Mouse (Mus musculus) cerebellum, postnatal 25 days (tissue): ENCODE results near the gene Prm1.
A peak's percentile ranks its signal among the peaks of the same experiment; 100 is the strongest.
"Not testable (repeated sequence)": the region's sequence is repeated elsewhere in the genome, so short reads cannot be mapped to it uniquely, and the experiment has no call there.

ENCODE experiments used
- DNase-seq, 2 experiments: peaks; one replicate each; pipeline ENCODE4 v3.0.0; 2021; ENCODE audit warnings: mixed read lengths in 2 of 2

Prm1 gene

DNA sequence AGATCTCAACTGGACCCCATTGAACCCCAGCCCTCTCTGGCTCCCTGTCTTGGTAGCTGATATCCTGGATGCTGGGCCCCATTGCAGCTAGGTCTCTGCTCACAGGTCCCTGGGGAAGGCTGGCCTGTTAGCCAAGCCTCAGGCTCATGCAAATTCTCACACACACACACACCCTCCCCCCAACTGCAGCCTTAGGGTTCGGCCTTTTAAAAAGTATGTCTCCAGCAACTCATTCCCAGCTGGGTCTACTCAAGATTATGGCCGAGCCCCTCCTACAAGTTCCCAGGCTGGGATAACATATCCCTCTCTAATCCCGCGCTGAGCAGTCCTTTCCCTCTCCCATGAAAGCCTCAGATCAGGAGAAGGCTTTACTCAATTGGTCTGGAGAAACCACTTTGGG is 15.7 kb upstream of the Prm1 start:
- no peak for DNase-seq

DNA sequence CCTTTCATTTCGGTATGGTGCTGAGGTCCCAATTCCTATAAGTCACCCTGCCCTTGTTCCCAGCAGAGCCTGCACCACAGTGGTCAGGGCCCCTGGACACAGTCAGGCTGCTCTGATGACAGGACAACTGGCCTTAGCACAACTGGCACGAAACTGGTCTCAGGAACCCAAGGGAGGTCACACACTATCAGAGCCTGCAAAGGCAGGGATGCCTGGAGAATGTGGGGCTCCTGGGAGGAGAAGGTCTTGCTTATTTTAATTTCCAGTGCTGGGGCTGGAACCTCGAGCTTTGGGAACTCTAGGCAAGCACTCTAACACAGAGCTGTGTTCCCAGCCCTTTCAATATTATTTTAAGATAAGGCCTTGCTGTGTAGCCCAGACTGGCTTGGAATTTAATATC is 14.3 kb upstream of the Prm1 start:
- DNase-seq: no peak

- no peak for DNase-seq
Observed at GRCm38 (mm10) chr16:10818579-10819135, 13.0 kb upstream of the Prm1 start.

DNA sequence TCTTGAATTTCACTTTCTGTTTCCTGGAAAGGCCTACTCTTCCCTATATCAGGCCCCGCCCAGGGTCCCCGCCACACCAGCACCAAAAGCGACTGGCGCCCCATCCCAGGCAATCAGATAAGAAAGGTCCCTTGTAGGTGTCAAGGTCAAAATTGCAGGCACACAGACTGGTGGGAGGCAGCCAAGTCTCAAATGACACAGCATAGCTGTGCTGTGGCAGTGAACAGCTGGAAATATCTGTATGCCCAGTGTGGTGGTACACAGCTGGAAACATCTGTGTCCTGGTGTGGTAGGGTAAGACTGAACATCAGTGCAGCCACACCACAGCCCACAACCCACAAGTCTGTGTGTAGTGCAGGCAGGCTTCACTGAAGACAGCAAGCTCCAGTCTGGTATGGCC is 9.2 kb upstream of the Prm1 start:
- no peak for DNase-seq

DNA sequence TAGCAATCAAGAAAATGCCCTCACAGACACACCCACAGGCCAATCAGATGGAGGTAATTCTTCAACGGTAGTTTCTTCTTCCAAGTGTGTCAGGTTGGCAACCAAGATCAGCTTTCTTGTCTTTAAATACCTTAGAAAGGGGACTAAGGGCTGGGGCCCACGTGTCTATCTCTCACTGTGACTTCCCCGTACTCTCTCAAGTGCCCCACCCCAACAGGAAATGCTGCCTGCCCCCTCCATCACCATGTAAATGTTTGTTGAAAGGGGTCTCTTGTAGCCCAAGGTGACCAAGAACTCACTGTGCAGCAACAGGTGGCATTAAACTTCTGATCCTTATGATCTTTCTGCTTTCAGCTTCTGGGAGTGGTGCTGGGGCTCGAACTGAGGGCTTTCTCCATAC is 8.1 kb upstream of the Prm1 start:
- no peak for DNase-seq

- DNase-seq: no peak
Observed at GRCm38 (mm10) chr16:10812865-10813371, 7.3 kb upstream of the Prm1 start, which contains the start of gene Gm11172. Gene Gm11172, plus strand, starts transcription at chr16:10812915.

- DNase-seq: peak; percentile 63 to 80
Observed at GRCm38 (mm10) chr16:10810376-10810775, 4.7 kb upstream of the Prm1 start.

- DNase-seq: not testable (repeated sequence)
Observed at GRCm38 (mm10) chr16:10802420-10802819, 3.2 kb downstream of the Prm1 start.

DNA sequence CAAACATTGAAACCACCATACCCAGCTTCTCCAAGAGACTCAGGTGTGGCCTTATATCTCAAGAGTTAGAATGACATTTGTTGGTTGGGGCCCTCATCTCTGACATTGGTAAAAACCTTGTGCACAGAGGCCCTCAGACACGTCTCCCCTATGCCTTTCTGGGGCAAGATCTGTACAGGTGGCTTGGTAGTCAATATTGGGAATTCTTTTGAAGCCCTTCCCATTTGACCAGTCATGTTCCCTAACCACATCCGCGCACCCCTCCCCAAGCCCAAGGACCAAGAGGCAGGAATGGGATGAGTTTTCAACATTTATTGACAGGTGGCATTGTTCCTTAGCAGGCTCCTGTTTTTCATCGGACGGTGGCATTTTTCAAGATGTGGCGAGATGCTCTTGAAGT is 9.6 kb downstream of the Prm1 start, which contains the start of gene Prm2:
TSS of gene Prm2 (minus strand) at position 101 of the 400 bp plus-strand sequence.
- DNase-seq: no peak

DNA sequence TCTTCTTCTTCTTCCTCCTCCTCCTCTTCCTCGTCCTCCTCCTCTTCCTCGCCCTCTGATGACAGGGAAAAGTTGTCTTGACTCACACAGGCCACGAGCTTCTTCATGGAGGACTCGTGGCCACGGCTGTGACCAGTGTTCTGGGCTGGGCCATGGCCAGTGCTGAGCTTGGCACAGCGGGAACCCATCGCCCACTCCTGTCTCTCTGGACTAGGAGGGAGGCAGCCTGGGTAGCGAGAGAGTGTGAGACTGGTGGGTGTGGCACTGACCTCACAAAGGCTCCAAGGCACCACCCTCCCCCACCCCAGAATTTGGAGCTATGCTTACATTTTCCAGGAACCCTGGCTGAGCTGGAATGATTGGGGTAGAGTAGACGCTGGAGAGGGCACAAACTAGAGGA is 14.9 kb downstream of the Prm1 start, which contains the start of gene Prm3:
TSS of gene Prm3 (minus strand) at position 213 of the 400 bp plus-strand sequence.
- no peak for DNase-seq

DNA sequence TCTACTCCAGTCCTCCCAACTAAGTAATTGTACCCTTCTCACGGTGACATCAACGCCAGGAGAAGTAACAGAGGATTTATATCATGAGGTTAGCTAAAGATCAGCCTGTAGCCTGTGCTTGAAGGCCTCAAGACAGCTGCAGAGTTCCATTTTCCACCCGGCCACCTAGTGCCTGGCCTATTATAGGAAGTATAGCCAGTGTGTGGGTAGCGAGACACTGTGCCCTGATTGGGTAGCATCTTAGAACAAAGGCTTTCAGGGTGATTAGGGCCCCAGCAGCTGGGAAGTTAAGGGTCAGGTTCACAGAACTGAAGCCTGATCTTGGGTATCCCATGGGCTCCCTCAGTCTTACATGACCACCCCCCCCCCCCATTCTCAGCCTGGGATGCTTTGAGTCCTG is 16.8 kb downstream of the Prm1 start:
- DNase-seq: no peak

DNA sequence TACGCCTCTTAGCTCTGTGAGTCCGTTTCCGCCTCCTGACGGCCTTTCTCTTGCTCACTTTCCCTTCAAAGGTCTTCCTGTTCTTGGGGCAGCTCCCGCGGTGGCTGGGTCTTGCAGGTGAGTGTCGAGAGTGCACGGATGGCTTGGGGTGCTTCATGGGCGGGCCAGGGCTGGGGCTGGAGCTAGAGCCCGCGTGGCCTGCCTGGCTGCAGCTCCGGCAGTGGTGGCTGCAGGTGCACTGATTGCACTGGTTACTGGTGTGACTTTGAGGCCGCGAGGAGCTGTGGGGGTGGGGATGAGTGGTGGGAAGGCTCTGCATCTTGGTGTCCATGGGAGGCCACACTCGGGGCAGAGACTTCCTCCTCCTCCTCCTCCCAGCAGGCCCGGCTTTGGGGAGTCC is 17.4 kb downstream of the Prm1 start, which contains the start of gene Tnp2:
TSS of gene Tnp2 (minus strand) at position 390 of the 400 bp plus-strand sequence.
- DNase-seq: no peak

- no peak for DNase-seq
Observed at GRCm38 (mm10) chr16:10787548-10788058, 18.0 kb downstream of the Prm1 start.

DNA sequence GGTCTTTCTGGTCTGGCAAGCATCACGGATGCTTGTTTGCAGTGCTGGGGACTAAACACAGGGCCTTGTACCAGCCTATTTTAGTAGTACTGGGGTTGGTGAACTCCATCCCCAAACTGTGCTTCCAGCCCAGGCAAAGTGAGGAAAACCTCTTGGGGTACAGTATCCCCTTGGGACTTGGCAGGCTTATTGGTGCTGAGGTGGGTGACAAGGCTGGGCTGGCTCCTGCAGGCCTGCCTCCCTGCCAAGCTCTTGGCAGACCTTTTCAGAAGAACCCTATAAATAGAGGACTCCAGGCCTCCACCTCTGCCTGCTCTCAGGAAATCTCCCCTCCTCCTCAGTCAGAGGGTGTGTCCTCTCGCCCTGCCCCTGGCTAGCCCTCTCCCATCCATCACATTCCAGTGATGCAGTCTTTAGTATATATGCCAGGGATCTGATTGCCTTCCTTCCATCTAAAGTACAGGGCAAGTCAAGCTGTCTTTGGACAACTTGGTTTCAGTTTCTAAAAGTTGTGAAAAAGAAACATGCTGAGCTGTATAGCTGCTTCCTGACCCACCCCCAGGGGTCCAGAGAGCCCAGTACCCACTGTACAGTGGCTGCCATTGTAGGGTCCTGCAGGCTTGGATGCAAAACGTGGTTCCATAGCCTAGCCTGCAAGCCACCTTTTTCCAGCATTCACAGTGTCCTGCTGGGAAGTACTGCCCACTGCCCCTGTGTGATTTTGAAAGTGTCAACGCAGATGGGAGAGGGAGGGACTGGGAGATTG is 18.7 kb downstream of the Prm1 start:
- DNase-seq: no peak

DNA sequence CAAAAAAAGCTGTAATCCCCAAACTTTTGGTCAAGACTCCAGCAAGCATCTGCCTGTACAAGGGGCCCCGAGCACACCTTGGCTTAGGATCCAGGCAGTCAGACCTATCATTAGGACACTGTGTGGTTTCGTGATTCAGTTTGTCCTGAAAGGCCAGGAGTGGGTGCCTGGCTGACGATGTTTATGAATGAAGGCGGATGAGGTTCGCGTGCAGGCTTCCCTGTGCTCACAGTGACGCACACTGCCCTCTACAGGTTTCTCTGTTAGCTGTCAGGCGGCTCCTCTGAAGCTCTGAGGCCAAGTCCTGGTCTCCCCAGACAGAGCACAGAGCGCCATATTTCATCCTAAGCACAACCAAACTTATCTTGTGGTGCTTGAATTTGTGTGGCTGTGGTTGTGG is 19.4 kb downstream of the Prm1 start:
- DNase-seq: peak; percentile 85 to 90

DNA sequence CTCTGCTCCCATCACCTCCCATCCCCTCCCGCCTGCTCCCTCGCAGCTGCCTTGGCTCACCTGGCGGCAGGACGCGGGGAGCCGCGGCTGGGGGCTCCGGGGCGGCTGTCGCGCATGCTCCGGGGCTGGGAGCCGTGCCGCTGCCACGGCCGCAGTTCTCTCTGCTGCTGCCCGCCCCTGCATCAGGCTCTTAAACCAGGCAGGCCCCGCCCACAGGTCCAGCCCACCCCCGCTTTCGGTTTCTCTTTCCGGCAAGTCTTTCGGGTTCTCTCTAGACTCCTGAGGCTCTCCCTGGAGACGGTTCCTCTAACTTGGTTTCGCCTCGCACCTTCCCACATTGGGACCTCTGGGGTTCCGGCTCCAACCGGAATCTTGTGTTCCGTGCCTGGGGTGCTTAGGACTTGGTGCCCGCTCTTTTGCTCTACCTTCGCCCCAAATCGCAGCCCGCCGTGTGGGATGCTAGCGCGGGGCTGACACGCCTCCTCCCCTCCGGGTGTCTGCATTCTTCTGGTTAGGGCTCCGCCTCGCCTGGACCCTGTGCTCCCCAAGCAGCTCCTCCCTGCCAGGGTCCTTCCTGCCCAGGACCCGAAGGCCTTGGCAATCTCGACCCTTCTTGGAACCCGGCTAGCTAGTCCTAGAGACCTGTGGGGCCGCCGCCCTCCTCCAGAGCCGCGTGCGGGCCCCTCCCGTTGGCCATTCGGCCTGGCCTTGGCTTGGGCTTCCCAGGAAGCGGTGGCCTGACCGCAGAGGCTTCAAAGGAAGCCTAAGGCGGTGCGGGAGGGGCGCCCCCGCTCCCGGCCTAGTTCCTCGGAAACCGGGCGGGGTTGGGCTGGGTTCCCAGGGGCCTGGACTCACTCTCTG is 20.0 kb downstream of the Prm1 start, which contains the start of gene Socs1:
TSS of gene Socs1 (minus strand) at position 166 of the 861 bp plus-strand sequence.
- DNase-seq: peak; percentile 76 to 84

- DNase-seq: peak; percentile 91 to 94
Observed at GRCm38 (mm10) chr16:10784793-10785370, 20.8 kb downstream of the Prm1 start.

- DNase-seq: peak in 1 of 2 experiments; percentile 62
Observed at GRCm38 (mm10) chr16:10783883-10784792, 21.5 kb downstream of the Prm1 start.

- DNase-seq: no peak
Observed at GRCm38 (mm10) chr16:10783451-10783850, 22.2 kb downstream of the Prm1 start.

GRCm38 (mm10) chr16:10783152-10783434 is 22.5 kb downstream of the Prm1 start:
- DNase-seq: no peak

- no peak for DNase-seq
Observed at GRCm38 (mm10) chr16:10782377-10783151, 23.1 kb downstream of the Prm1 start.
